In the genomic region with DNA sequence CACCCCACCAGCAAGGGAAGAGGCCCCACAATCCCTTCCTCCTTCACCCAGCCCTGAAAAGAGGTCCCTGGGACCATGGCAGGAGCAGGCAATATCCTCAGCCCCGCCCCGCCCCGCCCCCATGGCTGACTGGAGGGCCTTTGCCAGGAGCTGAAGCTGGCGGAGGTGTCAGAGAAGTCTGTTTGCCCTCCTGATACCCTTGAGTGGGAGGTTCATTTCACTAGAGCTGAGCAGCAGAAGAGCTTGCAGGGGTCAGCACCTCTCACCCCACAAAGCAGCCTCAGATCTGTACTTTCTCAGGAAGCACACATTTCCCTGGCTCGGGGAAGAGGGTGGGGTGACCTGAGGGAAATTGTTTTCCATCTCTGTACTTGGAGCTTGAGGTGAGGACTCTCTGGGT, we compare ENCODE assay signal across 9 mouse cellular contexts. TPM values are rescaled to one million over a fixed set of nuclear protein-coding genes. Genes with fewer than 3 reads are reported as not detected.
DNase-seq lines count a peak whose midpoint lies in the region; ATAC-seq and TF ChIP-seq lines count a peak whose summit lies in the region.
"Had no signal": no experiment of that assay in that cellular context is flagged by ENCODE, and none has a peak within 500 bp of the region (broad histone marks: within the 10 kb centered on the region; RNA-seq: fewer than 3 reads in every experiment).

No protein-coding gene starts in this region.

- TF ChIP-seq EP300 in stomach, postnatal 0 days (optimal IDR thresholded peaks at IDR 0.05): no peak

- peaks cover 17% of the 10 kb centered on the region for H3K4me1 ChIP-seq in neural tube, embryonic 13.5 days (replicated peaks)
- H3K4me1 ChIP-seq in stomach, postnatal 0 days (replicated peaks; ENCODE audit: control insufficient read depth, insufficient read depth): peaks cover 29% of the 10 kb centered on the region

- WGBS in neural tube, embryonic 13.5 days: 77% methylated on average over 5 of the region's 5 CpGs
- 40% methylated on average over 5 of the region's 5 CpGs for WGBS in stomach, postnatal 0 days

- intact Hi-C loops in gastrocnemius, adult 2 months (cut with DNase I): loop anchor here (2.0 kb wide), 1 partner anchor 166 kb away; no protein-coding TSS in a partner anchor
- intact Hi-C loops in gastrocnemius, postnatal 36 days (cut with DNase I): no loop called here

- TF ChIP-seq CTCF in gastrocnemius, adult 2 months (IDR thresholded peaks at IDR 0.05): no peak
- no peak for TF ChIP-seq CTCF in stomach, postnatal 0 days (IDR thresholded peaks at IDR 0.05; ENCODE audit: low read depth)

- no peaks in the 10 kb centered on the region for H3K9me3 ChIP-seq in neural tube, embryonic 13.5 days
- H3K9me3 ChIP-seq in stomach, postnatal 0 days (ENCODE audit: control insufficient read depth, low read length): no peaks in the 10 kb centered on the region

- H3K36me3 ChIP-seq in neural tube, embryonic 13.5 days: peaks cover 97% of the 10 kb centered on the region
- H3K36me3 ChIP-seq in stomach, postnatal 0 days (ENCODE audit: control insufficient read depth, insufficient read depth, low read length): peaks cover 10% of the 10 kb centered on the region; the same call in 1 of the 2 replicates

- H3K27ac ChIP-seq in gastrocnemius, adult 2 months: peak overlapping the region; percentile 95
- H3K27ac ChIP-seq in neural tube, embryonic 13.5 days (replicated peaks): peak overlapping the region; percentile 23; the same call in 1 of the 2 replicates
- H3K27ac ChIP-seq in stomach, postnatal 0 days (replicated peaks): peak overlapping the region; percentile 94

- no peak overlapping the region for H3K9ac ChIP-seq in neural tube, embryonic 13.5 days
- no peak overlapping the region for H3K9ac ChIP-seq in stomach, postnatal 0 days (ENCODE audit: low read length)

- DNase-seq in gastrocnemius, adult 2 months: peak; percentile 64
- no peak for DNase-seq in gastrocnemius, postnatal 36 days
- DNase-seq in neural tube, embryonic 10.5 days (ENCODE audit: extremely low spot score, low spot score): no peak
- peak; percentile 66 for DNase-seq in heart, postnatal 4 days
- DNase-seq in stomach, postnatal 0 days (ENCODE audit: low spot score): peak; percentile 59
- no peak for DNase-seq in retina, embryonic 14.5 days (ENCODE audit: low spot score)
- DNase-seq: retina, postnatal 1 day had no signal

- no peak for ATAC-seq in neural tube, embryonic 13.5 days (ENCODE audit: low read depth)
- ATAC-seq in stomach, postnatal 0 days (ENCODE audit: low FRiP score, low TSS enrichment): no peak
- ATAC-seq in granulocyte monocyte progenitor cell, adult 5-6 weeks (replicated peaks; ENCODE audit: poor library complexity, severe bottlenecking): no peak

- no peaks in the 10 kb centered on the region for H3K27me3 ChIP-seq in neural tube, embryonic 13.5 days
- no peaks in the 10 kb centered on the region for H3K27me3 ChIP-seq in stomach, postnatal 0 days (ENCODE audit: control insufficient read depth, insufficient read depth, low read length)

- H3K4me3 ChIP-seq in gastrocnemius, adult 2 months: peak overlapping the region; percentile 36
- H3K4me3 ChIP-seq in neural tube, embryonic 13.5 days: no peak overlapping the region
- no peak overlapping the region for H3K4me3 ChIP-seq in stomach, postnatal 0 days (ENCODE audit: low read depth, low read length)

- no peak overlapping the region for H3K4me2 ChIP-seq in neural tube, embryonic 13.5 days
- no peak overlapping the region for H3K4me2 ChIP-seq in stomach, postnatal 0 days (replicated peaks; ENCODE audit: low read depth)

RNA-seq across cellular contexts. Expression of a gene that starts 11.1 kb away (rescaled TPM):
- total RNA-seq in gastrocnemius, adult 2 months (2021): 1 to 10 TPM; 3.3 to 4.1 TPM
- total RNA-seq in gastrocnemius, postnatal 36 days (2021): 1 to 10 TPM; 3.2 to 3.5 TPM
- polyA plus RNA-seq in neural tube, embryonic 13.5 days (2015; fragmentation: Nextera tagmentation; extraction: Ambion mirVana): 9.0 and 9.4 TPM in 2 replicates
- total RNA-seq in heart, postnatal 4 days (2021): 10 to 100 TPM in 1 of 2 experiments, 1 to 10 TPM in 1; 9.0 to 10.1 TPM
- 16.0 and 17.1 TPM in 2 replicates for polyA plus RNA-seq in stomach, postnatal 0 days (2015; fragmentation: Nextera tagmentation; extraction: Ambion mirVana)
- 9.3 and 15.7 TPM in 2 replicates for total RNA-seq in granulocyte monocyte progenitor cell, adult 5-6 weeks (2014; fragmentation: Nextera tagmentation)
- 12.7 and 13.7 TPM in 2 replicates for total RNA-seq in granulocyte monocyte progenitor cell, adult 5-6 weeks (2017)

RNA-seq across cellular contexts. Expression of a gene that starts 19.5 kb away (rescaled TPM):
- under 1 TPM in 1 of 2 experiments, not detected in 1; 0.18 TPM for total RNA-seq in gastrocnemius, adult 2 months (2021)
- total RNA-seq in gastrocnemius, postnatal 36 days (2021): not detected
- polyA plus RNA-seq in neural tube, embryonic 13.5 days (2015; fragmentation: Nextera tagmentation; extraction: Ambion mirVana): 0.37 and 0.47 TPM in 2 replicates
- not detected for total RNA-seq in heart, postnatal 4 days (2021)
- polyA plus RNA-seq in stomach, postnatal 0 days (2015; fragmentation: Nextera tagmentation; extraction: Ambion mirVana): 0.08 TPM in 1 of 2 replicates, not detected in the other
- total RNA-seq in granulocyte monocyte progenitor cell, adult 5-6 weeks (2014; fragmentation: Nextera tagmentation): 1.5 and 12.9 TPM in 2 replicates
- total RNA-seq in granulocyte monocyte progenitor cell, adult 5-6 weeks (2017): 7.4 and 8.2 TPM in 2 replicates

RNA-seq across cellular contexts. Expression of a gene that starts 23.6 kb away (rescaled TPM):
- total RNA-seq in gastrocnemius, adult 2 months (2021): 1 to 10 TPM; 7.1 to 9.8 TPM
- total RNA-seq in gastrocnemius, postnatal 36 days (2021): 1 to 10 TPM; 8.0 to 8.9 TPM
- polyA plus RNA-seq in neural tube, embryonic 13.5 days (2015; fragmentation: Nextera tagmentation; extraction: Ambion mirVana): 39.9 and 45.5 TPM in 2 replicates
- 10 to 100 TPM; 15.4 to 16.2 TPM for total RNA-seq in heart, postnatal 4 days (2021)
- polyA plus RNA-seq in stomach, postnatal 0 days (2015; fragmentation: Nextera tagmentation; extraction: Ambion mirVana): 26.4 and 26.8 TPM in 2 replicates
- total RNA-seq in granulocyte monocyte progenitor cell, adult 5-6 weeks (2014; fragmentation: Nextera tagmentation): 26.8 and 35.8 TPM in 2 replicates
- 30.5 and 32.2 TPM in 2 replicates for total RNA-seq in granulocyte monocyte progenitor cell, adult 5-6 weeks (2017)

RNA-seq across cellular contexts. Expression of a gene that starts 28.4 kb away (rescaled TPM):
- 10 to 100 TPM; 12.5 to 14.4 TPM for total RNA-seq in gastrocnemius, adult 2 months (2021)
- 10 to 100 TPM in 1 of 2 experiments, 1 to 10 TPM in 1; 8.8 to 12.4 TPM for total RNA-seq in gastrocnemius, postnatal 36 days (2021)
- 87.3 and 96.9 TPM in 2 replicates for polyA plus RNA-seq in neural tube, embryonic 13.5 days (2015; fragmentation: Nextera tagmentation; extraction: Ambion mirVana)
- total RNA-seq in heart, postnatal 4 days (2021): 10 to 100 TPM; 17.5 to 17.7 TPM
- 42.3 and 42.4 TPM in 2 replicates for polyA plus RNA-seq in stomach, postnatal 0 days (2015; fragmentation: Nextera tagmentation; extraction: Ambion mirVana)
- total RNA-seq in granulocyte monocyte progenitor cell, adult 5-6 weeks (2014; fragmentation: Nextera tagmentation): 76.1 and 81.6 TPM in 2 replicates
- total RNA-seq in granulocyte monocyte progenitor cell, adult 5-6 weeks (2017): 68.2 and 82.4 TPM in 2 replicates

RNA-seq across cellular contexts. Expression of a gene that starts 36.5 kb away (rescaled TPM):
- total RNA-seq in gastrocnemius, adult 2 months (2021): 1 to 10 TPM; 1.5 to 2.2 TPM
- total RNA-seq in gastrocnemius, postnatal 36 days (2021): 1 to 10 TPM; 1.6 to 2.1 TPM
- polyA plus RNA-seq in neural tube, embryonic 13.5 days (2015; fragmentation: Nextera tagmentation; extraction: Ambion mirVana): 20.5 and 23.7 TPM in 2 replicates
- total RNA-seq in heart, postnatal 4 days (2021): 10 to 100 TPM; 11.7 to 13.6 TPM
- 10.6 and 11.8 TPM in 2 replicates for polyA plus RNA-seq in stomach, postnatal 0 days (2015; fragmentation: Nextera tagmentation; extraction: Ambion mirVana)
- total RNA-seq in granulocyte monocyte progenitor cell, adult 5-6 weeks (2014; fragmentation: Nextera tagmentation): 51.8 and 62.8 TPM in 2 replicates
- 42.9 and 63.5 TPM in 2 replicates for total RNA-seq in granulocyte monocyte progenitor cell, adult 5-6 weeks (2017)

Comparison
In these comparisons a context has a peak if more than half of its experiments do, and no peak if none do; other contexts are left out.
1. DNase-seq: peak in gastrocnemius, adult 2 months (single experiment), heart, postnatal 4 days (single experiment) and stomach, postnatal 0 days (single experiment); none in gastrocnemius, postnatal 36 days (0 of 2), neural tube, embryonic 10.5 days (single experiment) and retina, embryonic 14.5 days (single experiment).
2. H3K27ac ChIP-seq: peak in every context shown above with its lines; median percentile 95 in gastrocnemius, adult 2 months; 94 in stomach, postnatal 0 days; 23 in neural tube, embryonic 13.5 days.